ENCODE assay signal across 20 mouse cellular contexts in the genomic region with DNA sequence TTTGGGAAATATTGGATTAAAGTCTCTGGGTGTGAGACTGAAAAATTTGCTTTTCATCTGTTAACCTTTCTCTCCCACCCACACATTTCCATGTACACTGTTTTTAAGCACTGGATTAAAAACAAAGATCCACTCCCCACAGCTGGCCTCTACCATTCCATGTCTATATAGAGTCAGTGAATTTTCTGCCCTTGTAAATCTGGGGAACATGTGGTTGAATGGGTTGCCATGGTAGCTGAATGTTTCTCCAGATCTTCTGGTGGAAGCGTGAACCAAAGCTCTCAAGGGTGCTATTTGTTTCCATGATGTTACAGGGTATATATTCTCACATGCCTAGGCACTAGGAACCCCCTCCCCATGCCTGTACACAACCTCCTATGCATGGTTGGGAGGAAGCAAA.
DNase-seq lines count a peak whose midpoint lies in the region; ATAC-seq lines count a peak whose summit lies in the region.
"Had no signal": no experiment of that assay in that cellular context is flagged by ENCODE, and none has a peak within 500 bp of the region (broad histone marks: within the 10 kb centered on the region; RNA-seq: fewer than 3 reads in every experiment).

No protein-coding gene starts in this region.

- no peak overlapping the region for H3K9ac ChIP-seq in embryonic facial prominence, embryonic 12.5 days
- no peak overlapping the region for H3K9ac ChIP-seq in limb, embryonic 13.5 days
- no peak overlapping the region for H3K9ac ChIP-seq in embryonic facial prominence, embryonic 15.5 days
- H3K9ac ChIP-seq: heart, embryonic 12.5 days; hindbrain, embryonic 14.5 days had no signal

- no peaks in the 10 kb centered on the region for H3K36me3 ChIP-seq in embryonic facial prominence, embryonic 12.5 days
- no peaks in the 10 kb centered on the region for H3K36me3 ChIP-seq in embryonic facial prominence, embryonic 10.5 days (replicated peaks)
- H3K36me3 ChIP-seq in limb, embryonic 13.5 days = no peaks in the 10 kb centered on the region
- H3K36me3 ChIP-seq in limb, embryonic 10.5 days = no peaks in the 10 kb centered on the region
- no peaks in the 10 kb centered on the region for H3K36me3 ChIP-seq in embryonic facial prominence, embryonic 15.5 days
- H3K36me3 ChIP-seq: forebrain, embryonic 10.5 days; heart, embryonic 12.5 days; hindbrain, embryonic 10.5 days had no signal

- H3K4me3 ChIP-seq in embryonic facial prominence, embryonic 12.5 days = no peak overlapping the region
- no peak overlapping the region for H3K4me3 ChIP-seq in embryonic facial prominence, embryonic 10.5 days
- H3K4me3 ChIP-seq in limb, embryonic 13.5 days = no peak overlapping the region
- no peak overlapping the region for H3K4me3 ChIP-seq in limb, embryonic 10.5 days
- no peak overlapping the region for H3K4me3 ChIP-seq in embryonic facial prominence, embryonic 15.5 days (replicated peaks)
- H3K4me3 ChIP-seq: forebrain, embryonic 10.5 days; gastrocnemius, adult 2 months; heart, embryonic 12.5 days; hindbrain, embryonic 10.5 days had no signal

- H3K27ac ChIP-seq in embryonic facial prominence, embryonic 12.5 days = no peak overlapping the region
- no peak overlapping the region for H3K27ac ChIP-seq in embryonic facial prominence, embryonic 10.5 days (replicated peaks)
- H3K27ac ChIP-seq in limb, embryonic 13.5 days = no peak overlapping the region
- H3K27ac ChIP-seq in limb, embryonic 10.5 days = no peak overlapping the region
- H3K27ac ChIP-seq in embryonic facial prominence, embryonic 15.5 days (replicated peaks) = 0 out of 2 replicates have a peak overlapping the region, but pooled peaks have one; percentile 22
- H3K27ac ChIP-seq: forebrain, embryonic 10.5 days; gastrocnemius, adult 2 months; hindbrain, embryonic 10.5 days; hindbrain, embryonic 14.5 days had no signal

- WGBS in embryonic facial prominence, embryonic 12.5 days = 71% methylated on average over 1 of the region's 1 CpGs
- 89% methylated on average over 1 of the region's 1 CpGs for WGBS in embryonic facial prominence, embryonic 10.5 days
- 46% methylated on average over 1 of the region's 1 CpGs for WGBS in limb, embryonic 13.5 days
- WGBS in limb, embryonic 10.5 days = 82% methylated on average over 1 of the region's 1 CpGs
- 63% methylated on average over 1 of the region's 1 CpGs for WGBS in embryonic facial prominence, embryonic 15.5 days

- no peak for DNase-seq in embryonic facial prominence, embryonic 10.5 days (ENCODE audit: low spot score)
- no peak for DNase-seq in limb, embryonic 10.5 days (ENCODE audit: low spot score)
- DNase-seq in urinary bladder, postnatal 14 days (ENCODE audit: low spot score) = no peak
- DNase-seq in yolk sac, embryonic 10.5 days (ENCODE audit: low spot score) = no peak
- DNase-seq: adrenal gland, postnatal 14 days; cerebellum, adult 2 months; cerebellum, postnatal 10 days; gastrocnemius, adult 2 months; gastrocnemius, postnatal 25 days had no signal

- H3K27me3 ChIP-seq in embryonic facial prominence, embryonic 12.5 days = no peaks in the 10 kb centered on the region
- H3K27me3 ChIP-seq in embryonic facial prominence, embryonic 10.5 days (replicated peaks; ENCODE audit: low read depth, poor library complexity, severe bottlenecking) = no peaks in the 10 kb centered on the region
- H3K27me3 ChIP-seq in limb, embryonic 13.5 days = no peaks in the 10 kb centered on the region
- H3K27me3 ChIP-seq in limb, embryonic 10.5 days (ENCODE audit: low read depth, poor library complexity, severe bottlenecking) = no peaks in the 10 kb centered on the region
- H3K27me3 ChIP-seq in embryonic facial prominence, embryonic 15.5 days = no peaks in the 10 kb centered on the region
- H3K27me3 ChIP-seq: CH12.LX; heart, embryonic 12.5 days; Patski had no signal

- H3K4me1 ChIP-seq in embryonic facial prominence, embryonic 12.5 days = 0 out of 2 replicates have a peak, but pooled peaks cover 7% of the 10 kb centered on the region
- no peaks in the 10 kb centered on the region for H3K4me1 ChIP-seq in embryonic facial prominence, embryonic 10.5 days
- H3K4me1 ChIP-seq in limb, embryonic 13.5 days = peaks cover 7% of the 10 kb centered on the region; the same call in 1 of the 2 replicates
- no peaks in the 10 kb centered on the region for H3K4me1 ChIP-seq in limb, embryonic 10.5 days
- peaks cover 3% of the 10 kb centered on the region; the same call in 1 of the 2 replicates for H3K4me1 ChIP-seq in embryonic facial prominence, embryonic 15.5 days
- H3K4me1 ChIP-seq: forebrain, embryonic 10.5 days; heart, embryonic 12.5 days; hindbrain, embryonic 10.5 days had no signal

- ATAC-seq in embryonic facial prominence, embryonic 12.5 days (ENCODE audit: insufficient number of reproducible peaks, insufficient read depth, low FRiP score, low TSS enrichment) = 0 out of 2 replicates have a peak, but pooled peaks have one; percentile 3
- peak; percentile 71; the same call in 1 of the 2 replicates for ATAC-seq in limb, embryonic 13.5 days (ENCODE audit: low FRiP score, low read depth)
- no peak for ATAC-seq in embryonic facial prominence, embryonic 15.5 days (ENCODE audit: insufficient number of reproducible peaks, low FRiP score, low TSS enrichment, low read depth)
- ATAC-seq: activated CD4-positive, CD25-positive, alpha-beta regulatory T cell, adult 4 months; forebrain, embryonic 14.5 days; Patski had no signal

- H3K9me3 ChIP-seq in embryonic facial prominence, embryonic 12.5 days = no peaks in the 10 kb centered on the region
- H3K9me3 ChIP-seq in embryonic facial prominence, embryonic 10.5 days = no peaks in the 10 kb centered on the region
- H3K9me3 ChIP-seq in limb, embryonic 13.5 days = no peaks in the 10 kb centered on the region
- no peaks in the 10 kb centered on the region for H3K9me3 ChIP-seq in limb, embryonic 10.5 days (replicated peaks)
- no peaks in the 10 kb centered on the region for H3K9me3 ChIP-seq in embryonic facial prominence, embryonic 15.5 days (replicated peaks)
- H3K9me3 ChIP-seq: forebrain, embryonic 10.5 days; heart, embryonic 12.5 days; hindbrain, embryonic 10.5 days had no signal

- H3K4me2 ChIP-seq in embryonic facial prominence, embryonic 12.5 days (replicated peaks) = no peak overlapping the region
- H3K4me2 ChIP-seq in limb, embryonic 13.5 days (replicated peaks) = no peak overlapping the region
- H3K4me2 ChIP-seq in embryonic facial prominence, embryonic 15.5 days (replicated peaks) = no peak overlapping the region
- H3K4me2 ChIP-seq: heart, embryonic 12.5 days; hindbrain, embryonic 14.5 days had no signal
